Mouse (Mus musculus): ENCODE results near the gene Fam219b. TPM values are rescaled to one million over a fixed set of nuclear protein-coding genes. Genes with fewer than 3 reads are reported as not detected.
A peak's percentile ranks its signal among the peaks of the same experiment; 100 is the strongest.

Gene Fam219b
- polyA plus RNA-seq, 1 experiment = 14.4 TPM

GRCm38 (mm10) chr9:57517113-57517512, 20.2 kb upstream of the Fam219b start:
- Histone ChIP-seq H3K4me2 (ENCODE audit: low read depth) (no peak overlapping the region), H3ac (ENCODE audit: control insufficient read depth, insufficient read length) (no peak overlapping the region), H3K36me3 (ENCODE audit: control insufficient read depth, insufficient read depth) (no peaks in the 10 kb centered on the region), H3K79me2 (ENCODE audit: control insufficient read depth, insufficient read depth) (peaks cover 6% of the 10 kb centered on the region), H3K4me3 (no peak overlapping the region), H3K27me3 (ENCODE audit: control insufficient read depth, insufficient read depth, insufficient read length) (peaks cover 6% of the 10 kb centered on the region)
- TF ChIP-seq POLR2A (IDR thresholded peaks at IDR 0.05; ENCODE audit: insufficient read length, low read depth) (no peak), MYOG (IDR thresholded peaks at IDR 0.05; ENCODE audit: control insufficient read depth in 1 of 3, insufficient read depth in 1 of 3, insufficient read length in 2 of 3, low read depth in 2 of 3) (no peak), E2F4 (IDR thresholded peaks at IDR 0.05; ENCODE audit: insufficient read depth) (no peak), TCF12 (IDR thresholded peaks at IDR 0.05; ENCODE audit: insufficient read depth, poor library complexity, severe bottlenecking) (no peak)

GRCm38 (mm10) chr9:57520375-57521055, 16.8 kb upstream of the Fam219b start:
- H3K4me2 ChIP-seq (ENCODE audit: low read depth) = peak overlapping the region; percentile 68
- no peaks in the 10 kb centered on the region for H3K27me3 ChIP-seq (ENCODE audit: control insufficient read depth, insufficient read depth, insufficient read length)
- H3K79me2 ChIP-seq (ENCODE audit: control insufficient read depth, insufficient read depth) = peaks cover 40% of the 10 kb centered on the region
- H3ac ChIP-seq (ENCODE audit: control insufficient read depth, insufficient read length) = peak overlapping the region; percentile 98
- peak overlapping the region; percentile 79 for H3K4me3 ChIP-seq
- no peaks in the 10 kb centered on the region for H3K36me3 ChIP-seq (ENCODE audit: control insufficient read depth, insufficient read depth)
- no peak for TF ChIP-seq REST (IDR thresholded peaks at IDR 0.05; ENCODE audit: insufficient read depth, insufficient read length)
- 0 out of 2 replicates have a peak, but pooled peaks have one; percentile 8 for TF ChIP-seq CEBPB (IDR thresholded peaks at IDR 0.05; ENCODE audit: insufficient read depth, poor library complexity, severe bottlenecking)
- TF ChIP-seq USF1 (IDR thresholded peaks at IDR 0.05; ENCODE audit: low read depth) = peak; percentile 59
- TF ChIP-seq TCF3 (IDR thresholded peaks at IDR 0.05; ENCODE audit: insufficient read length, low read depth) = no peak
- no peak for TF ChIP-seq POLR2AphosphoS2 (IDR thresholded peaks at IDR 0.05; ENCODE audit: insufficient read length, low read depth)

GRCm38 (mm10) chr9:57521056-57521911, 16.0 kb upstream of the Fam219b start, which contains the start of gene Cox5a:
TSS of gene Cox5a (plus strand) at chr9:57521274.
- TF ChIP-seq MYOG (IDR thresholded peaks at IDR 0.05; ENCODE audit: control insufficient read depth in 1 of 3, insufficient read depth in 1 of 3, insufficient read length in 2 of 3, low read depth in 2 of 3) (peak in 1 of 3 experiments; percentile 6), SRF (IDR thresholded peaks at IDR 0.05; ENCODE audit: control insufficient read depth, insufficient read length, low read depth) (peak; percentile 61), CEBPB (IDR thresholded peaks at IDR 0.05; ENCODE audit: insufficient read depth, poor library complexity, severe bottlenecking) (no peak), MAX (IDR thresholded peaks at IDR 0.05; ENCODE audit: low read depth) (no peak), E2F4 (IDR thresholded peaks at IDR 0.05; ENCODE audit: insufficient read depth) (no peak), MYOD1 (IDR thresholded peaks at IDR 0.05; ENCODE audit: control insufficient read depth in 1 of 3, insufficient read length in 2 of 3, low read depth in 2 of 3) (peak in 1 of 3 experiments; percentile 41), REST (IDR thresholded peaks at IDR 0.05; ENCODE audit: insufficient read depth, insufficient read length) (peak; percentile 66), TCF12 (IDR thresholded peaks at IDR 0.05; ENCODE audit: insufficient read depth, poor library complexity, severe bottlenecking) (no peak), USF1 (IDR thresholded peaks at IDR 0.05; ENCODE audit: low read depth) (no peak), TCF3 (IDR thresholded peaks at IDR 0.05; ENCODE audit: insufficient read length, low read depth) (no peak), POLR2A (IDR thresholded peaks at IDR 0.05; ENCODE audit: insufficient read length, low read depth) (peak; percentile 100), POLR2AphosphoS2 (IDR thresholded peaks at IDR 0.05; ENCODE audit: insufficient read length, low read depth) (peak; percentile 99)
- no peaks in the 10 kb centered on the region for H3K27me3 ChIP-seq (ENCODE audit: control insufficient read depth, insufficient read depth, insufficient read length)
- H3K4me2 ChIP-seq (ENCODE audit: low read depth) = peak within 1 kb of the TSS; percentile 87
- H3K4me3 ChIP-seq = peak within 1 kb of the TSS; percentile 79
- H3ac ChIP-seq (ENCODE audit: control insufficient read depth, insufficient read length) = peak within 1 kb of the TSS; percentile 98
- peaks cover 47% of the 10 kb centered on the region for H3K79me2 ChIP-seq (ENCODE audit: control insufficient read depth, insufficient read depth)
- H3K36me3 ChIP-seq (ENCODE audit: control insufficient read depth, insufficient read depth) = no peaks in the 10 kb centered on the region

- TF ChIP-seq E2F4 (IDR thresholded peaks at IDR 0.05; ENCODE audit: insufficient read depth) (no peak), MAX (IDR thresholded peaks at IDR 0.05; ENCODE audit: low read depth) (no peak), CEBPB (IDR thresholded peaks at IDR 0.05; ENCODE audit: insufficient read depth, poor library complexity, severe bottlenecking) (no peak), SRF (IDR thresholded peaks at IDR 0.05; ENCODE audit: control insufficient read depth, insufficient read length, low read depth) (no peak), MYOG (IDR thresholded peaks at IDR 0.05; ENCODE audit: control insufficient read depth in 1 of 3, insufficient read depth in 1 of 3, insufficient read length in 2 of 3, low read depth in 2 of 3) (no peak), REST (IDR thresholded peaks at IDR 0.05; ENCODE audit: insufficient read depth, insufficient read length) (no peak), TCF12 (IDR thresholded peaks at IDR 0.05; ENCODE audit: insufficient read depth, poor library complexity, severe bottlenecking) (no peak), TCF3 (IDR thresholded peaks at IDR 0.05; ENCODE audit: insufficient read length, low read depth) (no peak), POLR2A (IDR thresholded peaks at IDR 0.05; ENCODE audit: insufficient read length, low read depth) (no peak), USF1 (IDR thresholded peaks at IDR 0.05; ENCODE audit: low read depth) (no peak), POLR2AphosphoS2 (IDR thresholded peaks at IDR 0.05; ENCODE audit: insufficient read length, low read depth) (no peak)
- Histone ChIP-seq H3K36me3 (ENCODE audit: control insufficient read depth, insufficient read depth) (no peaks in the 10 kb centered on the region), H3ac (ENCODE audit: control insufficient read depth, insufficient read length) (peak overlapping the region; percentile 98), H3K27me3 (ENCODE audit: control insufficient read depth, insufficient read depth, insufficient read length) (no peaks in the 10 kb centered on the region), H3K4me3 (peak overlapping the region; percentile 79), H3K79me2 (ENCODE audit: control insufficient read depth, insufficient read depth) (peaks cover 57% of the 10 kb centered on the region), H3K4me2 (ENCODE audit: low read depth) (peak overlapping the region; percentile 87)
Measured at GRCm38 (mm10) chr9:57522114-57522860, 15.0 kb upstream of the Fam219b start.
